Mouse (Mus musculus): ENCODE results near the gene Tead4. TPM values are rescaled to one million over a fixed set of nuclear protein-coding genes. Genes with fewer than 3 reads are reported as not detected.

The Tead4 gene
- total and polyA plus RNA-seq, 3 experiments, result not detected

- Histone ChIP-seq H3K27ac (ENCODE audit: insufficient read depth, low read depth) (no peak overlapping the region), H3K36me3 (replicated peaks in 1 of 2; ENCODE audit: control insufficient read depth in 1 of 2, insufficient read depth in 1 of 2, low read length in 1 of 2) (no peaks in the 10 kb centered on the region), H3K9me3 (replicated peaks; ENCODE audit: low read length) (no peaks in the 10 kb centered on the region), H3K4me2 (ENCODE audit: insufficient read depth, low read depth, poor library complexity, severe bottlenecking) (no peak overlapping the region), H3K79me2 (replicated peaks; ENCODE audit: control insufficient read depth, extremely low read depth, insufficient read depth, poor library complexity, severe bottlenecking) (no peaks in the 10 kb centered on the region), H3K4me1 (ENCODE audit: control insufficient read depth in 1 of 2, insufficient read depth in 2 of 2) (0 out of 4 replicates have a peak, but pooled peaks cover 0 to 3% of the 10 kb centered on the region in 2 experiments), H3K9ac (ENCODE audit: insufficient read depth, low read depth) (no peak overlapping the region), H3K27me3 (replicated peaks) (no peaks in the 10 kb centered on the region), H3K4me3 (replicated peaks in 1 of 3; ENCODE audit: low read depth in 2 of 3, low read length in 2 of 3, poor library complexity in 1 of 3) (no peak overlapping the region)
- no peak for DNase-seq (ENCODE audit: extremely low read depth)
- no peak for TF ChIP-seq ZKSCAN1 (IDR thresholded peaks at IDR 0.05; ENCODE audit: borderline replicate concordance, low read depth, low read length)
- TF ChIP-seq MXI1 (IDR thresholded peaks at IDR 0.05; ENCODE audit: low read depth, low read length), result no peak
- no peak for TF ChIP-seq PAX5 (IDR thresholded peaks at IDR 0.05; ENCODE audit: low read length)
- no peak for TF ChIP-seq ZC3H11A (IDR thresholded peaks at IDR 0.05; ENCODE audit: low read depth, low read length)
- TF ChIP-seq MAX (IDR thresholded peaks at IDR 0.05; ENCODE audit: low read length), result no peak
- no peak for TF ChIP-seq IRF4 (IDR thresholded peaks at IDR 0.05; ENCODE audit: low read depth, low read length)
- no peak for TF ChIP-seq MEF2A (IDR thresholded peaks at IDR 0.05; ENCODE audit: borderline replicate concordance, low read depth, low read length)
- TF ChIP-seq USF1 (IDR thresholded peaks at IDR 0.05; ENCODE audit: low read depth, low read length), result no peak
- no peak for TF ChIP-seq CHD2 (IDR thresholded peaks at IDR 0.05; ENCODE audit: low read length)
- TF ChIP-seq ZMIZ1 (IDR thresholded peaks at IDR 0.05; ENCODE audit: low read depth, low read length), result no peak
- TF ChIP-seq CHD1 (IDR thresholded peaks at IDR 0.05; ENCODE audit: low read depth, low read length), result no peak
- no peak for TF ChIP-seq RAD21 (IDR thresholded peaks at IDR 0.05; ENCODE audit: low read depth, low read length)
- TF ChIP-seq TBP (conservative IDR thresholded peaks at IDR 0.05; ENCODE audit: low read depth, low read length), result no peak
- TF ChIP-seq MAFK (IDR thresholded peaks at IDR 0.05; ENCODE audit: insufficient replicate concordance, low read length), result no peak
- no peak for TF ChIP-seq HCFC1 (IDR thresholded peaks at IDR 0.05; ENCODE audit: low read depth, low read length)
- TF ChIP-seq USF2 (conservative IDR thresholded peaks at IDR 0.05; ENCODE audit: low read depth, low read length), result no peak
- no peak for TF ChIP-seq SIN3A (IDR thresholded peaks at IDR 0.05; ENCODE audit: low read length)
- dilution Hi-C loops (cut with MboI; ENCODE audit: extremely low pct_ligation_motif_present, extremely low pct_unique_long_range_greater_than_20kb, low sequenced_read_pairs) (no loop called here), in situ Hi-C loops (cut with MboI; ENCODE audit: low pct_ligation_motif_present, low pct_unique_long_range_greater_than_20kb, low sequenced_read_pairs) (no loop called here)
These were observed 18.5 kb downstream of the Tead4 start for GRCm38 (mm10) chr6:128282126-128282525.

GRCm38 (mm10) chr6:128280472-128281145 lies 20.0 kb downstream of the Tead4 start:
- dilution Hi-C loops (cut with MboI; ENCODE audit: extremely low pct_ligation_motif_present, extremely low pct_unique_long_range_greater_than_20kb, low sequenced_read_pairs), result no loop called here
- H3K4me3 ChIP-seq (replicated peaks in 1 of 3; ENCODE audit: low read depth in 2 of 3, low read length in 2 of 3, poor library complexity in 1 of 3), result no peak overlapping the region
- peak; percentile 8 for DNase-seq (ENCODE audit: extremely low read depth)
- H3K79me2 ChIP-seq (replicated peaks; ENCODE audit: control insufficient read depth, extremely low read depth, insufficient read depth, poor library complexity, severe bottlenecking), result no peaks in the 10 kb centered on the region
- H3K4me1 ChIP-seq (ENCODE audit: control insufficient read depth in 1 of 2, insufficient read depth in 2 of 2), result 0 out of 4 replicates have a peak, but pooled peaks cover 0 to 3% of the 10 kb centered on the region in 2 experiments
- H3K9ac ChIP-seq (ENCODE audit: insufficient read depth, low read depth), result no peak overlapping the region
- in situ Hi-C loops (cut with MboI; ENCODE audit: low pct_ligation_motif_present, low pct_unique_long_range_greater_than_20kb, low sequenced_read_pairs), result no loop called here
- TF ChIP-seq EP300 (IDR thresholded peaks at IDR 0.05; ENCODE audit: low read length) (no peak), POLR2AphosphoS2 (IDR thresholded peaks at IDR 0.05; ENCODE audit: low read depth, low read length) (no peak), NELFE (IDR thresholded peaks at IDR 0.05; ENCODE audit: low read depth, low read length) (no peak), CTCF (conservative IDR thresholded peaks at IDR 0.05 in 1 of 2, IDR thresholded peaks at IDR 0.05 in 1 of 2; ENCODE audit: low read depth in 2 of 2, low read length in 2 of 2) (no peak), TBP (conservative IDR thresholded peaks at IDR 0.05; ENCODE audit: low read depth, low read length) (no peak), JUND (conservative IDR thresholded peaks at IDR 0.05; ENCODE audit: low read depth, low read length) (no peak), JUN (IDR thresholded peaks at IDR 0.05; ENCODE audit: insufficient read depth, low read depth, low read length) (no peak), ZKSCAN1 (IDR thresholded peaks at IDR 0.05; ENCODE audit: borderline replicate concordance, low read depth, low read length) (no peak), CHD2 (IDR thresholded peaks at IDR 0.05; ENCODE audit: low read length) (no peak), ETS1 (conservative IDR thresholded peaks at IDR 0.05; ENCODE audit: low read depth, low read length) (no peak), USF1 (IDR thresholded peaks at IDR 0.05; ENCODE audit: low read depth, low read length) (no peak), BHLHE40 (IDR thresholded peaks at IDR 0.05; ENCODE audit: low read depth, low read length) (no peak), UBTF (IDR thresholded peaks at IDR 0.05; ENCODE audit: low read depth, low read length) (no peak), SIN3A (IDR thresholded peaks at IDR 0.05; ENCODE audit: low read length) (no peak)
- no peak overlapping the region for H3K27ac ChIP-seq (ENCODE audit: insufficient read depth, low read depth)
- no peaks in the 10 kb centered on the region for H3K27me3 ChIP-seq (replicated peaks)
- H3K36me3 ChIP-seq (replicated peaks in 1 of 2; ENCODE audit: control insufficient read depth in 1 of 2, insufficient read depth in 1 of 2, low read length in 1 of 2), result no peaks in the 10 kb centered on the region
- no peaks in the 10 kb centered on the region for H3K9me3 ChIP-seq (replicated peaks; ENCODE audit: low read length)
- no peak overlapping the region for H3K4me2 ChIP-seq (ENCODE audit: insufficient read depth, low read depth, poor library complexity, severe bottlenecking)

Data from CH12.LX (cell line).